Mouse (Mus musculus) lung, postnatal 0 days (tissue): ENCODE measurements around the gene Tcf20. TPM values are rescaled to one million over a fixed set of nuclear protein-coding genes. Genes with fewer than 3 reads are reported as not detected.
A peak's percentile ranks its signal among the peaks of the same experiment; 100 is the strongest.

Source experiments
- ATAC-seq: fragments of 200-750 bp; cut with Nextera tagmentation; 2 replicates; pipeline ENCODE4 v1.8.0; 2017; ENCODE audit warnings: moderate library complexity
- DNase-seq: peaks from one replicate; pipeline ENCODE4 v3.0.0-alpha.2; 2016; ENCODE audit warnings: low spot score
- H3K27ac ChIP-seq: fragments of 300-500 bp; sonication (generic); 2 replicates; pipeline ENCODE4 v1.5.1; 2014; ENCODE audit warnings: antibody characterized with exemption, mild to moderate bottlenecking, low read length, mixed read lengths
- H3K27me3 ChIP-seq: fragments of 300-500 bp; sonication (generic); replicated peaks from 2 replicates; pipeline ENCODE4 v1.6.1; 2014; ENCODE audit warnings: low read length, mixed read lengths; ENCODE audit not compliant: insufficient read depth
- H3K36me3 ChIP-seq: fragments of 300-500 bp; sonication (generic); 2 replicates; pipeline ENCODE4 v1.6.1; 2014; ENCODE audit warnings: low read length, mixed read lengths; ENCODE audit not compliant: insufficient read depth
- H3K4me1 ChIP-seq: fragments of 300-500 bp; sonication (generic); 2 replicates; pipeline ENCODE4 v1.6.1; 2014; ENCODE audit warnings: antibody characterized with exemption, low read depth, low read length, mixed read lengths; ENCODE audit not compliant: insufficient read depth
- H3K4me2 ChIP-seq: fragments of 300-500 bp; sonication (generic); replicated peaks from 2 replicates; pipeline ENCODE4 v1.6.1; 2014; ENCODE audit warnings: low read depth, mild to moderate bottlenecking, low read length, moderate library complexity, mixed read lengths
- H3K4me3 ChIP-seq: fragments of 300-500 bp; sonication (generic); 2 replicates; pipeline ENCODE4 v1.5.1; 2014; ENCODE audit warnings: low read depth, low read length
- H3K9ac ChIP-seq: fragments of 300-500 bp; sonication (generic); replicated peaks from 2 replicates; pipeline ENCODE4 v1.6.1; 2014; ENCODE audit warnings: low read depth, mild to moderate bottlenecking
- H3K9me3 ChIP-seq: fragments of 300-500 bp; sonication (generic); 2 replicates; pipeline ENCODE4 v1.6.1; 2016; ENCODE audit warnings: low read length, mixed read lengths
- CTCF ChIP-seq: IDR thresholded peaks from 2 replicates; pipeline ENCODE4 v1.5.1; 2016; ENCODE audit warnings: antibody characterized with exemption, mild to moderate bottlenecking
- EP300 ChIP-seq: IDR thresholded peaks from 2 replicates; pipeline ENCODE4 v1.6.1; 2016; ENCODE audit warnings: antibody characterized with exemption, mild to moderate bottlenecking, control low read depth
- WGBS: fragments of 180-500 bp; shearing (Covaris S2); extraction: QIAGEN DNeasy Blood & Tissue Kit; methylation state at CpG from one replicate; pipeline ENCODE4 v1.1.7; 2014; 5-methylcytosine and 5-hydroxymethylcytosine counted together
- polyA plus RNA-seq: library from polyadenylated mRNA; unstranded; fragments of >200 nt; fragmentation: Nextera tagmentation; extraction: Ambion mirVana; gene quantifications from 2 replicates; pipeline ENCODE4 v1.2.1, GENCODE M21; 2015

The Tcf20 gene
- polyA plus RNA-seq, 1 experiment from 2014 or later = 6.1 TPM

DNA sequence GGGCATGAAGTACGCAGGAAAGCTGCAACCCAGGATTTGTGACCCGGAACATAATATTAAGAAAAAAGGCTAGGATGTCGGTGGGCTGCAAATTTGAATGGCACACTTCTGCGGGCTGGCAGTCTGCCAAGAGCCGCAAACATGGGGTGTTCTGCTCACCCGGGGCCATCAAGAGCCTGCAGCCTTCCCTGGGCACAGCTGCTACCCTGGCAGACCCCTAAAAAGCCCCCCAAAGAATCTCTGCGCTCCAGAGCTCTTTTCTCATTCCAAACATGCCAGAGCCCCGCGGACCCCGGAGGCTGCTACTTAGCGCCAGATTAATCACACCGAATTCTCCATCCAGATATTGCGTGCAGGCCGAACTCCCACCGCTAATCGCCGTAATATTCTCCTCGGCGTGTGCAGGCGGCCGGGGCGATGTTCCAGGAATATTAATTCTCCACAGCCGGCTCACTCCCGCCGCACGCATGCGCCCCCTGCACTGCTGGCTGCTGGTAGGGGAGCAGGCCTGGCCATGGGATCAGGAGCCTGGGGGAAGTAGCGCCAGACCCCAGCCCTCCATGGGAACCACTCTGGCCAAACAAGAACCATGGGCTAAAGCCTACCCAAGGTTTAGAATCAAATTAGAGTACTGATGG is 70.3 kb downstream of the Tcf20 start:
- 31% methylated on average over 27 of the region's 28 CpGs for WGBS
- H3K9ac ChIP-seq = no peak overlapping the region

DNA sequence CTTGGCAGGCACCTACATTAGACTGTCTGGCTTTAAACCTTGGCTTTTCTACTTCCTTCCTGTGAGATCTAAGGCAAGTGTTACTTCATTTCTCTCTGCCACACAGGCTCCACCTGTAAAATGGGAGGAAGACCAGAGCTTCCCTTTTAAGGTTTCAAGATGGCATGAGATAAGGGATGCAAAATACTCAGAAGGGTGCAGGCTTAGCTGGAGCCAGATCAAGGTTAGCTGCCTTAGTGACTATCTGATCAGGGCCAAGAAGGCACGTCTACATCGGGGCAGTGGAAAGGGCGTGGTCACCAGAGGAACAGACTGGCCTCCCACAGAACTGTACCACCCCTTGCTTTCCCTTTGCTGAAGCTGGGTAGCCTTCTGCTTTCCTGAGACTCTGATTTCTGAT is 73.2 kb downstream of the Tcf20 start:
- WGBS = 45% methylated on average over 3 of the region's 3 CpGs
- Histone ChIP-seq H3K4me1 (no peaks in the 10 kb centered on the region), H3K27me3 (0 out of 2 replicates have a peak, but pooled peaks cover 4% of the 10 kb centered on the region), H3K27ac (no peak overlapping the region), H3K4me3 (no peak overlapping the region), H3K9me3 (no peaks in the 10 kb centered on the region), H3K9ac (no peak overlapping the region), H3K36me3 (no peaks in the 10 kb centered on the region), H3K4me2 (no peak overlapping the region)
- ATAC-seq = no peak
- TF ChIP-seq EP300 (no peak), CTCF (no peak)
- DNase-seq = no peak

More for the DNA sequence above, 70.3 kb downstream of the Tcf20 start:
- Histone ChIP-seq H3K27ac (no peak overlapping the region), H3K36me3 (no peaks in the 10 kb centered on the region), H3K9me3 (no peaks in the 10 kb centered on the region), H3K4me2 (no peak overlapping the region), H3K27me3 (0 out of 2 replicates have a peak, but pooled peaks cover 4% of the 10 kb centered on the region), H3K4me1 (peaks cover 11% of the 10 kb centered on the region), H3K4me3 (no peak overlapping the region)
- ATAC-seq (no peak), DNase-seq (peak; percentile 39)
- no peak for TF ChIP-seq EP300
- TF ChIP-seq CTCF = no peak

DNA sequence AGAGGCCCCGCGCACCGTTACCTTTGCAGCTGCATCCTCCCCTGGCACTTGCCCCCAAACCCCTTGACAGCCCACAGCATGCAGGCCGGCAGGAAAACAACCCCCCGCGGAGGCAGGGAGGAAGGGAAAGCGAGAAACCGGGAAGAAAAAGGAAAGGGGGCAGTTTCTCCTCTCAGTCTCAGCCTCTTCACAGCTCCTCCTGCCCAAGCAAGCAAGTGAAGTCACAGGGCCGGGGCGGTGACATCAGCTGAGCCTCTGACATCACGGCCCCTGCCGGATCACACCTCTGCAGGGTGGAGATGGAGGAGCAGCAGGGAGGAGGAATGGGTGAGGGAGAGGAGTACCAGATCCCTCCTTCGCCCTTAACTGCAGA is 75.7 kb downstream of the Tcf20 start:
- Histone ChIP-seq H3K4me2 (peak overlapping the region; percentile 36), H3K9ac (no peak overlapping the region), H3K27me3 (0 out of 2 replicates have a peak, but pooled peaks cover 4% of the 10 kb centered on the region), H3K9me3 (no peaks in the 10 kb centered on the region), H3K27ac (no peak overlapping the region), H3K4me1 (no peaks in the 10 kb centered on the region), H3K4me3 (no peak overlapping the region), H3K36me3 (no peaks in the 10 kb centered on the region)
- ATAC-seq (no peak), DNase-seq (no peak)
- TF ChIP-seq EP300 (no peak), CTCF (no peak)
- 10% methylated on average over 13 of the region's 13 CpGs for WGBS

DNA sequence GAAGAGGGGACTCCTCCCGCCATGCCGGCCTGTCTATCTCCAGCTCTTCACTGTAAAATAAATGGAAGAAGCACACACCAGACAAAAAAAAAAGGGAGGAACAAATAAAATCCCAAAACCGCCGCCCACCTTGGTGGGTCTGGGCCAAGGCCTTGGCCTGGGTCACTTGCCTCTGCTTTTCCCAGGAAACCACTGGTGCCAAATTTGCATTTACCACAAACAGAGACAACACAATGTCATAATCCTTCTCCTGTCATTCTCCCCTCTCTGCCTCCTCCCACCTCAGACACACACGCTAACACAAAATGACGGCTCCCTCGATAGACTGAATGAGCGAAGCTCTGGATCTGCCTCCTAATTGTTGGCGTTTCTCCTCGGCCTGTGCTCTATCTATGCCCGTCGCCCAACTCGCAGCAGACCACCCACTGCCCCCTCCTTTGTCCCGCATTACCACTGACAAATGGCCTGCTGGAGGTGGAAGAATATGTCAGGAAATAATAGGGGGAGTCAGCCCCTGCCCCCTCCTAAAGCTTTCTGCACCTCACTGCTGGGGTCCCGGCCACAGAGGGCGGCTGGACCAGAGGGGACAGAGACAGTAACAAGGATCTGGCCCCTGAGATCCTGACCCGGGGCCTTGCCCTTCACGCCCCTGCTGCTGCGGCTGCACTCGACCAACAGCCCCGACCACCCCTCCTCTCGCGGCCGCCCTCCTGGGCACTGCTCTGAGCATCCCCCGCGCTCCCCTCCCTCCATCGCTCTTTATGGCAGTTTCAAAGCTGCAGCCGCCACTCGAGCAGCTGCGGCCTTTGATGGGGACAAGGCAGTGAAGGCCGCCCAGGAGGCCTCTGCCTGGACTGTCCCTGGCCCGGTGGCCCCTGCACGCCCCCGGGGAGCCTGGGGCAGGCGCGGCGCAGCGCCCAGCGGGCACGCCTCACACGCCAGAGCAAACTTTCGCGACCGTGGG is 76.4 kb downstream of the Tcf20 start:
- no peak overlapping the region for H3K9ac ChIP-seq
- H3K4me1 ChIP-seq = no peaks in the 10 kb centered on the region
- TF ChIP-seq EP300 (no peak), CTCF (no peak)
- H3K27ac ChIP-seq = no peak overlapping the region
- H3K4me2 ChIP-seq = peak overlapping the region; percentile 36
- DNase-seq (no peak), ATAC-seq (no peak)
- 0 out of 2 replicates have a peak, but pooled peaks cover 4% of the 10 kb centered on the region for H3K27me3 ChIP-seq
- no peak overlapping the region for H3K4me3 ChIP-seq
- no peaks in the 10 kb centered on the region for H3K36me3 ChIP-seq
- 21% methylated on average over 44 of the region's 44 CpGs for WGBS
- no peaks in the 10 kb centered on the region for H3K9me3 ChIP-seq

DNA sequence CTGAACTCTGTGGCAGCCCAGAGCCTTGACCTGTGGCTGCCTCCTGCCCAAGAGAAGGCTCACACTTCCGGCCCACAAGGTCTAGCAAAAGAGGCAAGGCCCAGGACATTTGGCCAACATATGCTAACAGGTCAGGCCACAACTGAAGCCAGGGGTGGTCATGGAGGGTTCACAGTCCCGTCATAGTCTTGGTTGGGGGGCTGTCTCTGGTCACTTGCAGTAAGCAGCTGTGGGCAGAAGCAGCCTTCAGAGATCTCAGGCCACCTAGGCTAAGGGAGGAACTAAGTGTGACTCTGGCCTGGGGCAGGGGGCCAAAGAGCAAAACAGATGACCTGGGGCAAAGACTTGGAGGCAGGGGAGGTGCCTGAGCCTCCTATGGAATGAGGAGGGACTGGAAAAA is 77.1 kb downstream of the Tcf20 start:
- ATAC-seq = no peak
- Histone ChIP-seq H3K4me2 (no peak overlapping the region), H3K27ac (no peak overlapping the region), H3K36me3 (no peaks in the 10 kb centered on the region), H3K9ac (no peak overlapping the region), H3K27me3 (0 out of 2 replicates have a peak, but pooled peaks cover 4% of the 10 kb centered on the region), H3K4me3 (no peak overlapping the region), H3K4me1 (no peaks in the 10 kb centered on the region), H3K9me3 (no peaks in the 10 kb centered on the region)
- no peak for DNase-seq
- TF ChIP-seq CTCF (no peak), EP300 (no peak)
- WGBS = 91% methylated on average over 2 of the region's 2 CpGs

DNA sequence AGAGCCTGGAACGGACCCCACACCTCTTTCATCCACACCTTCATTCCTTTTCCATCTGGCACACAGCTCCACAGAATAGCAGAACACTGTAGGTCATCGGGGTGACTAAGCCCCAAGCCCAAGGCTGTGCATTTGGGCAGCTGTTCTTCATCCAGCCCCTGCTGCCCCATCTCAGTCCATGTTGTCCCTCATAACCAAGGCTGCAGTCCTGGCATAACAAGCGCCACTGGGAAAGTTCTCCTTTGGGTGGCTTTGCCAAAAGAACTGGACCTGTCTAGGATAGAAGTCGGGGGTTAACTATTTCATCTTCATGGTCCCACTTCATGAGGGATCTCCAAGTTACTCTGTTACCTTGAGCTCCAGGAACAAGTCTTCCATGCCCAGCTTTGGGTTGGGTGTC is 77.9 kb downstream of the Tcf20 start:
- Histone ChIP-seq H3K4me1 (no peaks in the 10 kb centered on the region), H3K27ac (no peak overlapping the region), H3K36me3 (no peaks in the 10 kb centered on the region), H3K9me3 (no peaks in the 10 kb centered on the region), H3K9ac (no peak overlapping the region), H3K27me3 (0 out of 2 replicates have a peak, but pooled peaks cover 4% of the 10 kb centered on the region), H3K4me3 (no peak overlapping the region), H3K4me2 (no peak overlapping the region)
- 89% methylated on average over 4 of the region's 4 CpGs for WGBS
- ATAC-seq (no peak), DNase-seq (no peak)
- TF ChIP-seq CTCF (no peak), EP300 (no peak)
